Comparison of ENCODE assay signal across 28 mouse cellular contexts in genomic region chr6:97131808-97132207, GRCm38 (mm10). TPM values are rescaled to one million over a fixed set of nuclear protein-coding genes. Genes with fewer than 3 reads are reported as not detected.
DNase-seq lines count a peak whose midpoint lies in the region; ATAC-seq lines count a peak whose summit lies in the region.
"Had no signal": no experiment of that assay in that cellular context is flagged by ENCODE, and none has a peak within 500 bp of the region (broad histone marks: within the 10 kb centered on the region; RNA-seq: fewer than 3 reads in every experiment).

No protein-coding gene starts in this region.

- no peak for ATAC-seq in neural tube, embryonic 15.5 days (ENCODE audit: low FRiP score)
- ATAC-seq: forebrain, embryonic 15.5 days; hindbrain, embryonic 16.5 days; intestine, embryonic 16.5 days; Patski had no signal

- H3K36me3 ChIP-seq in heart, embryonic 10.5 days = peaks cover 43% of the 10 kb centered on the region; the same call in 1 of the 2 replicates
- H3K36me3 ChIP-seq in neural tube, embryonic 15.5 days = 0 out of 2 replicates have a peak, but pooled peaks cover 8% of the 10 kb centered on the region
- H3K36me3 ChIP-seq: forebrain, embryonic 12.5 days had no signal

- H3K9ac ChIP-seq in neural tube, embryonic 15.5 days (replicated peaks) = no peak overlapping the region
- H3K9ac ChIP-seq: embryonic facial prominence, embryonic 13.5 days; forebrain, embryonic 12.5 days; forebrain, embryonic 15.5 days; heart, embryonic 12.5 days; heart, embryonic 15.5 days; hindbrain, embryonic 13.5 days had no signal

- H3K4me2 ChIP-seq in neural tube, embryonic 15.5 days = no peak overlapping the region
- H3K4me2 ChIP-seq: embryonic facial prominence, embryonic 13.5 days; forebrain, embryonic 12.5 days; forebrain, embryonic 15.5 days; heart, embryonic 12.5 days; heart, embryonic 15.5 days; hindbrain, embryonic 13.5 days had no signal

- no peaks in the 10 kb centered on the region for H3K27me3 ChIP-seq in heart, embryonic 10.5 days (ENCODE audit: insufficient read depth, poor library complexity, severe bottlenecking)
- H3K27me3 ChIP-seq in neural tube, embryonic 15.5 days (replicated peaks) = no peaks in the 10 kb centered on the region
- H3K27me3 ChIP-seq: embryonic facial prominence, embryonic 13.5 days; forebrain, embryonic 12.5 days; forebrain, embryonic 15.5 days; heart, embryonic 12.5 days; heart, embryonic 15.5 days; hindbrain, embryonic 13.5 days; Patski had no signal

- 56% methylated on average over 4 of the region's 4 CpGs for WGBS in heart, embryonic 10.5 days
- WGBS in neural tube, embryonic 15.5 days = 51% methylated on average over 4 of the region's 4 CpGs

- DNase-seq in adrenal gland, adult 2 months = peak; percentile 24
- DNase-seq in adrenal gland, adult 18-20 months (ENCODE audit: low spot score in 2 of 2) = no peak
- peak; percentile 42 for DNase-seq in heart, adult 11 months
- no peak for DNase-seq in heart, embryonic 10.5 days (ENCODE audit: low spot score)
- DNase-seq in neural tube, embryonic 10.5 days (ENCODE audit: extremely low spot score, low spot score) = peak; percentile 34
- DNase-seq in yolk sac, embryonic 10.5 days (ENCODE audit: low spot score) = peak; percentile 43
- no peak for DNase-seq in urinary bladder, postnatal 25 days (ENCODE audit: low spot score)
- DNase-seq: adrenal gland, postnatal 10 days; cerebellum, adult 11 months; cerebellum, adult 2 months; cerebellum, adult 9-11 months; cerebellum, postnatal 25 days; gastrocnemius, postnatal 36 days; heart, postnatal 10 days; heart, postnatal 36 days had no signal

- H3K4me1 ChIP-seq in heart, embryonic 10.5 days = no peaks in the 10 kb centered on the region
- H3K4me1 ChIP-seq in neural tube, embryonic 15.5 days = no peaks in the 10 kb centered on the region
- H3K4me1 ChIP-seq: embryonic facial prominence, embryonic 10.5 days; embryonic facial prominence, embryonic 13.5 days; forebrain, embryonic 12.5 days; forebrain, embryonic 15.5 days; heart, embryonic 12.5 days; heart, embryonic 15.5 days; hindbrain, embryonic 10.5 days had no signal

- no peaks in the 10 kb centered on the region for H3K9me3 ChIP-seq in heart, embryonic 10.5 days
- no peaks in the 10 kb centered on the region for H3K9me3 ChIP-seq in neural tube, embryonic 15.5 days (replicated peaks)
- H3K9me3 ChIP-seq: embryonic facial prominence, embryonic 10.5 days; embryonic facial prominence, embryonic 13.5 days; forebrain, embryonic 12.5 days; forebrain, embryonic 15.5 days; heart, embryonic 12.5 days; heart, embryonic 15.5 days; hindbrain, embryonic 10.5 days; hindbrain, embryonic 13.5 days had no signal

- H3K4me3 ChIP-seq in heart, embryonic 10.5 days = no peak overlapping the region
- no peak overlapping the region for H3K4me3 ChIP-seq in neural tube, embryonic 15.5 days (replicated peaks)
- H3K4me3 ChIP-seq: embryonic facial prominence, embryonic 10.5 days; embryonic facial prominence, embryonic 13.5 days; erythroblast, embryonic 14.5 days; forebrain, embryonic 12.5 days; forebrain, embryonic 15.5 days; heart, embryonic 12.5 days; heart, embryonic 15.5 days; hindbrain, embryonic 10.5 days; hindbrain, embryonic 13.5 days had no signal

- H3K27ac ChIP-seq in heart, embryonic 10.5 days = no peak overlapping the region
- H3K27ac ChIP-seq in neural tube, embryonic 15.5 days (replicated peaks) = no peak overlapping the region
- H3K27ac ChIP-seq: embryonic facial prominence, embryonic 10.5 days; embryonic facial prominence, embryonic 13.5 days; forebrain, embryonic 12.5 days; forebrain, embryonic 15.5 days; heart, embryonic 15.5 days; hindbrain, embryonic 10.5 days; hindbrain, embryonic 13.5 days had no signal

RNA-seq across cellular contexts. Expression of gene Eogt, which starts 17.2 kb away (rescaled TPM):
- total RNA-seq in adrenal gland, adult 2 months (2021) = 10 to 100 TPM; 32.4 to 45.8 TPM
- 13.3 and 22.3 TPM in 2 replicates for polyA plus RNA-seq in adrenal gland, adult 2 months (2012; rRNA removed)
- total RNA-seq in adrenal gland, adult 18-20 months (2021) = 10 to 100 TPM; 20.4 to 27.1 TPM
- 11.2 and 14.9 TPM in 2 replicates for polyA plus RNA-seq in heart, embryonic 10.5 days (2016; fragmentation: Nextera tagmentation; extraction: Ambion mirVana)
- 13.3 and 13.5 TPM in 2 replicates for polyA plus RNA-seq in neural tube, embryonic 15.5 days (2015; fragmentation: Nextera tagmentation; extraction: Ambion mirVana)
- polyA plus RNA-seq: erythroblast, embryonic 14.5 days had no signal

RNA-seq across cellular contexts. Expression of gene Tmf1, which starts 47.1 kb away (rescaled TPM):
- total RNA-seq in adrenal gland, adult 2 months (2021) = 10 to 100 TPM; 49.3 to 61.8 TPM
- 1.9 and 2.4 TPM in 2 replicates for polyA plus RNA-seq in adrenal gland, adult 2 months (2012; rRNA removed)
- total RNA-seq in adrenal gland, adult 18-20 months (2021) = 10 to 100 TPM; 45.6 to 59.7 TPM
- polyA plus RNA-seq in heart, embryonic 10.5 days (2016; fragmentation: Nextera tagmentation; extraction: Ambion mirVana) = 23.8 and 24.0 TPM in 2 replicates
- 37.5 and 37.8 TPM in 2 replicates for polyA plus RNA-seq in neural tube, embryonic 15.5 days (2015; fragmentation: Nextera tagmentation; extraction: Ambion mirVana)

Comparison
In these comparisons a context has a peak if more than half of its experiments do, and no peak if none do; other contexts are left out.
1. DNase-seq: peak in adrenal gland, adult 2 months (single experiment), heart, adult 11 months (single experiment), neural tube, embryonic 10.5 days (single experiment) and yolk sac, embryonic 10.5 days (single experiment); none in adrenal gland, adult 18-20 months (0 of 2), heart, embryonic 10.5 days (single experiment) and urinary bladder, postnatal 25 days (single experiment).